Mouse (Mus musculus): ENCODE results near the gene Ankrd65. TPM values are rescaled to one million over a fixed set of nuclear protein-coding genes. Genes with fewer than 3 reads are reported as not detected.

The Ankrd65 gene
- polyA plus RNA-seq, 1 experiment, result 2.8 TPM

GRCm38 (mm10) chr4:155769880-155770512 is 20.2 kb upstream of the Ankrd65 start:
- Histone ChIP-seq H3K4me1 (ENCODE audit: control insufficient read depth, insufficient read depth, low read length) (peaks cover 32% of the 10 kb centered on the region), H3K4me3 (ENCODE audit: insufficient read depth, low read depth, low read length) (peak overlapping the region; percentile 65), H3K36me3 (ENCODE audit: control insufficient read depth, insufficient read depth, low read length) (no peaks in the 10 kb centered on the region), H3K27ac (ENCODE audit: insufficient read depth, low read depth, low read length) (peak overlapping the region; percentile 87), H3K27me3 (replicated peaks; ENCODE audit: control insufficient read depth, insufficient read depth, low read length) (no peaks in the 10 kb centered on the region)
- WGBS, result under 1% methylated on average over 39 of the region's 39 CpGs
- TF ChIP-seq CTCF (conservative IDR thresholded peaks at IDR 0.05; ENCODE audit: insufficient read depth, insufficient read length, low read depth, low read length) (peak; percentile 90), POLR2A (IDR thresholded peaks at IDR 0.05; ENCODE audit: low read depth, low read length) (peak; percentile 63)
- DNase-seq, result peak; percentile 96

GRCm38 (mm10) chr4:155770626-155771025 is 19.6 kb upstream of the Ankrd65 start:
- peak; percentile 85 for DNase-seq

GRCm38 (mm10) chr4:155771706-155772105 is 18.5 kb upstream of the Ankrd65 start:
- no peak overlapping the region for H3K4me3 ChIP-seq (ENCODE audit: insufficient read depth, low read depth, low read length)
- WGBS, result 41% methylated on average over 2 of the region's 2 CpGs
- peak overlapping the region; percentile 54 for H3K27ac ChIP-seq (ENCODE audit: insufficient read depth, low read depth, low read length)
- H3K4me1 ChIP-seq (ENCODE audit: control insufficient read depth, insufficient read depth, low read length), result peaks cover 45% of the 10 kb centered on the region
- TF ChIP-seq CTCF (conservative IDR thresholded peaks at IDR 0.05; ENCODE audit: insufficient read depth, insufficient read length, low read depth, low read length), result no peak
- TF ChIP-seq POLR2A (IDR thresholded peaks at IDR 0.05; ENCODE audit: low read depth, low read length), result no peak
- H3K27me3 ChIP-seq (replicated peaks; ENCODE audit: control insufficient read depth, insufficient read depth, low read length), result no peaks in the 10 kb centered on the region
- peak; percentile 81 for DNase-seq
- H3K36me3 ChIP-seq (ENCODE audit: control insufficient read depth, insufficient read depth, low read length), result no peaks in the 10 kb centered on the region

More at GRCm38 (mm10) chr4:155770626-155771025, 19.6 kb upstream of the Ankrd65 start:
- Histone ChIP-seq H3K36me3 (ENCODE audit: control insufficient read depth, insufficient read depth, low read length) (no peaks in the 10 kb centered on the region), H3K4me3 (ENCODE audit: insufficient read depth, low read depth, low read length) (peak overlapping the region; percentile 22), H3K27me3 (replicated peaks; ENCODE audit: control insufficient read depth, insufficient read depth, low read length) (no peaks in the 10 kb centered on the region), H3K4me1 (ENCODE audit: control insufficient read depth, insufficient read depth, low read length) (peaks cover 35% of the 10 kb centered on the region), H3K27ac (ENCODE audit: insufficient read depth, low read depth, low read length) (peak overlapping the region; percentile 41)
- no peak for TF ChIP-seq POLR2A (IDR thresholded peaks at IDR 0.05; ENCODE audit: low read depth, low read length)
- TF ChIP-seq CTCF (conservative IDR thresholded peaks at IDR 0.05; ENCODE audit: insufficient read depth, insufficient read length, low read depth, low read length), result no peak
- WGBS, result 35% methylated on average over 24 of the region's 24 CpGs

GRCm38 (mm10) chr4:155772786-155773185 is 17.5 kb upstream of the Ankrd65 start:
- no peak for TF ChIP-seq POLR2A (IDR thresholded peaks at IDR 0.05; ENCODE audit: low read depth, low read length)
- no peak for TF ChIP-seq CTCF (conservative IDR thresholded peaks at IDR 0.05; ENCODE audit: insufficient read depth, insufficient read length, low read depth, low read length)
- no peak for DNase-seq
- Histone ChIP-seq H3K27me3 (replicated peaks; ENCODE audit: control insufficient read depth, insufficient read depth, low read length) (no peaks in the 10 kb centered on the region), H3K4me3 (ENCODE audit: insufficient read depth, low read depth, low read length) (no peak overlapping the region), H3K27ac (ENCODE audit: insufficient read depth, low read depth, low read length) (no peak overlapping the region), H3K4me1 (ENCODE audit: control insufficient read depth, insufficient read depth, low read length) (peaks cover 46% of the 10 kb centered on the region), H3K36me3 (ENCODE audit: control insufficient read depth, insufficient read depth, low read length) (no peaks in the 10 kb centered on the region)
- 90% methylated on average over 13 of the region's 13 CpGs for WGBS

- TF ChIP-seq CTCF (conservative IDR thresholded peaks at IDR 0.05; ENCODE audit: insufficient read depth, insufficient read length, low read depth, low read length), result no peak
- TF ChIP-seq POLR2A (IDR thresholded peaks at IDR 0.05; ENCODE audit: low read depth, low read length), result no peak
- H3K27me3 ChIP-seq (replicated peaks; ENCODE audit: control insufficient read depth, insufficient read depth, low read length), result no peaks in the 10 kb centered on the region
- peak; percentile 55 for DNase-seq
- no peaks in the 10 kb centered on the region for H3K36me3 ChIP-seq (ENCODE audit: control insufficient read depth, insufficient read depth, low read length)
- peak overlapping the region; percentile 69 for H3K4me3 ChIP-seq (ENCODE audit: insufficient read depth, low read depth, low read length)
- H3K4me1 ChIP-seq (ENCODE audit: control insufficient read depth, insufficient read depth, low read length), result peaks cover 46% of the 10 kb centered on the region
- 38% methylated on average over 5 of the region's 5 CpGs for WGBS
- H3K27ac ChIP-seq (ENCODE audit: insufficient read depth, low read depth, low read length), result no peak overlapping the region
Observed at GRCm38 (mm10) chr4:155773335-155774078, 16.7 kb upstream of the Ankrd65 start.

- Histone ChIP-seq H3K4me3 (ENCODE audit: insufficient read depth, low read depth, low read length) (peak within 1 kb of the TSS; percentile 69), H3K27ac (ENCODE audit: insufficient read depth, low read depth, low read length) (peak within 1 kb of the TSS; percentile 42; the same call in 1 of the 2 replicates), H3K4me1 (ENCODE audit: control insufficient read depth, insufficient read depth, low read length) (peaks cover 42% of the 10 kb centered on the region), H3K36me3 (ENCODE audit: control insufficient read depth, insufficient read depth, low read length) (no peaks in the 10 kb centered on the region), H3K27me3 (replicated peaks; ENCODE audit: control insufficient read depth, insufficient read depth, low read length) (no peaks in the 10 kb centered on the region)
- peak; percentile 95 for DNase-seq
- under 1% methylated on average over 35 of the region's 35 CpGs for WGBS
- peak; percentile 91 for TF ChIP-seq POLR2A (IDR thresholded peaks at IDR 0.05; ENCODE audit: low read depth, low read length)
- TF ChIP-seq CTCF (conservative IDR thresholded peaks at IDR 0.05; ENCODE audit: insufficient read depth, insufficient read length, low read depth, low read length), result no peak
Observed at GRCm38 (mm10) chr4:155774280-155774754, 15.9 kb upstream of the Ankrd65 start, which contains the start of gene Vwa1. Gene Vwa1, minus strand, starts transcription at chr4:155774698.

Measured in kidney, adult 2 months (tissue).